Mouse (Mus musculus) brain, adult 2 months (tissue): ENCODE measurements around the gene Palld.
A peak's percentile ranks its signal among the peaks of the same experiment; 100 is the strongest.

Experiments used
- DNase-seq: peaks from one replicate; pipeline ENCODE4 v3.0.0; 2011; ENCODE audit warnings: low read depth, low spot score

Palld gene

DNA sequence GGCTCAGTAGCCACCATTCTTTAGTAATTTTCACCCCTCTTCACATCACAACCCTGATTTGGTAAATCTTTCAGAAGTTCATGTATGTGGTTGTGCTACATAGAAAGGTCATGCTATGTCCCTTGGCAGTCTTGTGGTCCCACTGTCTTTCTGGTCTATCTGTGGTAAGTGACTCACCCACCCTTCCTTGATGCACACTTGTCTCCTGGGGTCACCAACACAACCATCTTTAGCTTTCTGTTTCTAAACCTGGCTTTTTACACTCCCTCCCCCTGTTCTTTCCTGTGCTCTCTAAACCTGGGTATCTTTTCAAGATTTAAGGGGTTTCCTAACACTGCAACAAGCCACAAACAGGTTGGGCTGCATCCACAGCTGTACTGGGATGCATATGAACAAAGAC is 345.5 kb downstream of the Palld start:
- DNase-seq: no peak

- no peak for DNase-seq
These were observed 346.3 kb downstream of the Palld start for GRCm38 (mm10) chr8:61556219-61556618.

DNA sequence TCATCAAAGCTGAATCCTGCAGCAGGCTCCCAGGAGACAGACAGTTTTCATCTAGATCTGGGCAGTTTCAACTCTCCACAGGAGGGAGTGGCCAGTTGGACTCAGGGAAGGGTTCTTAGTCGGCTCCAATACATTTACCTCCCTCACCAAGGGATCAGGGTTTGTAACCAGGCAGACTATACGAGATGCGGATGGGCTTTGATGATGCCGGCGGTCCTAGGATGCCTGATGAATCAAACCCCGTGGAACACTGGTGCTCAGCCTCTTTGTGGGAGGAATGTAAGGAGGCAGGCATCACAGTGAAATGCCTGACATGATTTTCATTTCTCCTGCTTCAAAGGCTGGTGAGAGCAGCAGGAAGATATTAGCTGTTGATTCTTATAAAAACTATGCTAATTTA is 347.1 kb downstream of the Palld start:
- no peak for DNase-seq

DNA sequence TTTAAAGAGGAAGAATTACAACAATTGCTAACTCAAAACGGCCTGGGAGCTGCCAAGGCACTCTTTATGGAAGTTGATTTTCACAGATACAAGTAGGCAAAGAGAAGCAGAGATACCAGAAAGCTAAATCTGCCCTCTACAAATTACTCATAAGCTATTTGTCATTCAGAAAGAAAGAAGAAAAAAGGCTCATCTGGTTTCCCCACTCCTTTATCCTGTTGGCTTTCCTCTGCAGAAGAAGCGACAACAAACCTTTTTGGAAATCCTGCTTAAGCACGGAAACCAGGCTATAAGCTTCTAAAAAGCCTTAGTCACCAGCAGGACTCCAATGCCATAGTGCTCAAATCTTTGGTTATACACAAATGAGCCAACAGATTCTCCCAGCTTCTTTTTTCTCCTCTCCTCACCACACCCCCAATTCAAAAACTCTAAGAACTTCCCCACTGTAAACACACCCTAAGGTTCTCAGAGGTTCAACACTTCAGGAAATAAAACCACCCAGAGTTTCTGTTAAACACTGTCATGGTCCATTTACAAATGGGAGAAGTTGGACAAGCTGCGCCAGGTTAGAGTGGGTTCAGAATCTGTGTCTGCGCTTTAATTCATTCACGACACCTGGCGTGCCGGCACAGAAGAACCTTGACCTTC is 349.6 kb downstream of the Palld start:
- DNase-seq: peak; percentile 36

GRCm38 (mm10) chr8:61552221-61552620 is 350.3 kb downstream of the Palld start:
- peak; percentile 19 for DNase-seq

- no peak for DNase-seq
These were observed 352.3 kb downstream of the Palld start for GRCm38 (mm10) chr8:61550006-61550748.

GRCm38 (mm10) chr8:61549585-61549984 is 352.9 kb downstream of the Palld start:
- DNase-seq: no peak

- peak; percentile 88 for DNase-seq
These were observed 362.5 kb downstream of the Palld start for GRCm38 (mm10) chr8:61539828-61540500.

GRCm38 (mm10) chr8:61537471-61537870 is 365.0 kb downstream of the Palld start:
- no peak for DNase-seq

- no peak for DNase-seq
These were observed 367.0 kb downstream of the Palld start for GRCm38 (mm10) chr8:61535472-61535871.

GRCm38 (mm10) chr8:61533356-61533926 is 369.0 kb downstream of the Palld start:
- no peak for DNase-seq

GRCm38 (mm10) chr8:61532831-61533230 is 369.7 kb downstream of the Palld start:
- no peak for DNase-seq

DNA sequence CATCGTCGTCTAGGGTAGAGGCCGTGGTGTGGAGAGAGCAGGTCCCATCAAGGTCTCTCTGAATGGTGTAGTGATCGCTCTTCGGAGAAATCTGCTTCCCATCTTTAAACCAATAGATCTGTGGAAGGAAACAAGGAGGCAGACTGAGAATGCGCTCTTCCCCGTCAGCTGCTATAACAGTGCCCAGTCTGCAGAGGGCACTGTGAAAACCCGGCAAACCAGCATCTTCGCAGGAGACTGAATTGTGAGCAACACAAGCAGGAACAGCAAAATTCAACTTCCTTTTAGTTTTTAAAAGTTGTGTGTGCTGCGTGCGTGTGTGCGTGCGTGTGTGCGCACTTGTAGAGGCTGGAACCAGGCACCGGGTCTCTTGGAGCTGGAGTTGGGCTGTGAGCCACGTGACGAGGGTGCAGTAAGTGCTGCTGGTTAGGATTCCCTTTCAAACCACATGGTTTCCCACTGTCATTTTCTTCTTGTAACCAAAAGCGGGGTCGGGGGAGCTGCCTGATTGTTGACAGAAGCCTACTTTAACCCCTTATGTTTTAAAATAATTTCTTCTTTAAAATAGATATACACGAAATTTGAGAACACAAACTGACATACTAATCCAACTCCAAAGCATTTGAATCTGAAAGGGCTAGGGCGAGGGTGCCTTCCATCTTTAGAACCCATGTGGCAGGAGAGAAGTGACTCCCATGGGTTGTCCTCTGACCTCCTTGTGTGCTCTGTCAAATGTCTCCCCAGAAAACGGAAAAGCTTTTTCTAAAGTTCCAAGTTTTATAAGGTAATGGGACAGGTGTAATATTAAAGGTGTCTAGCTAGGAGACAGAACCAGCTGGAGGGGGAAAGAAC is 370.3 kb downstream of the Palld start:
- peak; percentile 40 for DNase-seq

DNA sequence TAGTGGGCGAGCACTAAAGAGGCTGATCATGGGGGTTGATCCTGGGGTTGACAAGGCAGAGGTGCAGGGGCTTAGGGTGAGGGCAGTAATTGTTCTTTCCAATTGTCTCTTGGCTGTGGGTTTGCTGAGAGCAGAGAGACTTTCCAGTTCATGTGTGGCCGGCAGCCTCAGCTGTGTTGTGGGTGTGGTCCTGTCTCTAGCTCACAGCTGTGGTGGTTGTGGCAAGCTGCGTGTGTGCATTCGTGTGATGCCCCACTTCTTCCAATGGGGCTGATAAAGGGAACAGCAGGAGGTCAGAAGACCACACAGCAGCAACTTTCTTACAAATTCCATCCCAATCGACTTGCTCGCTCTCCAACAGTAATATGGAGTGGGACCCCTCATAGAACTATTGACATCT is 373.8 kb downstream of the Palld start:
- no peak for DNase-seq

- DNase-seq: no peak
These were observed 374.3 kb downstream of the Palld start for GRCm38 (mm10) chr8:61528197-61528596.

DNA sequence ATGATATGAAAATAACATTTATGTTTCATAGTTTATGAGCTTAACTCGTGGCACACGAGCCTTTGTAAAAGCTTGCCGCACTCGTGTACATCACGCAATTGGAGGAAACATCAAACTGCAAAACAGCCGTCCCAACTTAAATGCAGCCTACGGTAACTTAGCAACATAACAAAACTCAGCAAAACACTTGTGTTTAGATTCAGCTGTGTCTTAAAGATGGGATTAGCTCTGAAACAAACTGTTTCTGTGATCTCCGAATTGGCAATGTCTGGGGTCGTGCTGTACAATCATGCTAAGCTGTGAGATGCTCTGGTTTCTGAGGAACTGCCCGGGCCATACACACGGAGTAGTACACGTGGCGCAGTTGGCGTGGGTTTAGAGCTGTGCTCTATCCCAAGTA is 375.5 kb downstream of the Palld start:
- DNase-seq: no peak

GRCm38 (mm10) chr8:61522132-61522531 is 380.4 kb downstream of the Palld start:
- peak; percentile 30 for DNase-seq

DNA sequence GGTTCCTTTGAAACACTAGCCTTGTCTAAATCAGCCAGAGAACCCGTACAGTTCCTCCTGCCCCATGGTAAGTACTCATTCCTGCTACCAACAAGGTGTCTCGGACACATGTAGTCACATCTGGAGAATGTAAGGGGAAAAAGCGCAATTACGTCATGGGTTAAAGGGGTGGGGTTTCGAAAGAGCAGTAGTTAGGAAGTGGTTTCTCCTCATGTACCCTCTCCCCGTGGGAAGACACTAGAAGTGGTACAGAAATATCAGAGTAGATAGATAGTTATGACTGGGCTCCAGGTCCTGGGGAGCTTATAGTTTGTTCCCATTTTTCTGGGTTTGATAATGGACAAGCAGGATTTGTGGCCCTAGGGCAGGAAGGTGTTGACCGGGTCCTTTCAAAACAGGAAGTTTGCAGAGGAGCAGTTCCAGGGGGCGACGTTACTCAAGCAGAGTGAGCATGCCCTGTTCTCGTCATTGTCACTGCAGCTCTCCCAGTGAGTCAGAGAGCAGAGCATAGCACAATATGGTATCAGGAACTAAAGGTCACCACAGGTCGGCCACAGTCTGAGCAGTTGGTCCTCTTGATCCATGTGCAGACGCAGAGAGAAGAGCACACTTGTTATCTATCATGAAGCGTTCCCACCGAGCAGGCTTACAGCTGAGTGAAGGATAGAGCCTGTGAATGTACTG is 384.8 kb downstream of the Palld start:
- DNase-seq: no peak

DNA sequence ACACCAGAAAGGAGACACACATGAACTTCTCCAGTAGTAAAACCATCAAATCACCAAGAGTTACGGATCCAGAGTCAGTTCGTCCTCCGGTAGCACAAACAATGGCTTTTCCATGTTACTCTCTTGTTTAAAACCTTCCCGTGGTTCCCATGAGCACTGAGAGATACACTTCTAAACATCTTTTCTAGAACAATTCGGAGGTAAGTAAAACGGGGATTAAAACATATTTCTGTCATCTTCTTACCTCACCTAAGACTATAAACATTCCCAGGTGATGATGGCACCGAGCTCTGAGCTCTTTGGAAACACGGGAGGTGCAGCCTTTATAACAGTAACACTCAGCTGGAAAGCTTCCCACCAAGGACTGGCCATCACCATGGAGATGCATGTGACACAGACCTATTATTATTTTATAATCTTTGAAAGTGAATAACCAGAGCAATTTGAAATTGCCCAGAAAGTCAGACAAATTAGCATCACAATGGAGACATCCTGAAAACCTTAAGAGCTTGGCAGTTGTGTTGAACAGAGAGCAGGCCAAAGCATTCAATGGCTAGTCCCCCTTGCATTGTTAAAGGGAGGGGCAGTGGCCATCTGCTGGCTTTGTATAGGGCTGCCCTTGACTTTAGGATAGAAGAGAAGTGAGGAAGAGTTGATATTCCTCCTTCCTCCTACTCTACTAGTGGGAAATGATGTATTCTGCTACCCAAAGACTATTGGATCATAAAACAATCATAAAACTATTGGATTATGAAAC is 385.6 kb downstream of the Palld start:
- no peak for DNase-seq
